Mouse (Mus musculus) cerebellum, adult 2 months (tissue): ENCODE results near the gene Srsf2.

Experiments
- CTCF ChIP-seq: fragments of 200-500 bp; IDR thresholded peaks from 2 replicates; pipeline ENCODE4 v1.5.1; 2011; ENCODE audit warnings: low read depth, mild to moderate bottlenecking, control low read depth, low read length, moderate library complexity, borderline replicate concordance; ENCODE audit not compliant: insufficient read depth
- POLR2A ChIP-seq: fragments of 200-500 bp; IDR thresholded peaks from 2 replicates; pipeline ENCODE4 v1.6.1; 2011; ENCODE audit warnings: low read length, control low read depth, borderline replicate concordance; ENCODE audit not compliant: insufficient read depth

GRCm38 (mm10) chr11:116838936-116839335, 14.0 kb downstream of the Srsf2 start:
- TF ChIP-seq CTCF (no peak), POLR2A (no peak)
